Mouse (Mus musculus): Measurements from ENCODE around the gene Stx18. TPM values are rescaled to one million over a fixed set of nuclear protein-coding genes. Genes with fewer than 3 reads are reported as not detected.

The Stx18 gene
- polyA plus RNA-seq, 1 experiment from 2014 or later, result 59.6 TPM

DNA sequence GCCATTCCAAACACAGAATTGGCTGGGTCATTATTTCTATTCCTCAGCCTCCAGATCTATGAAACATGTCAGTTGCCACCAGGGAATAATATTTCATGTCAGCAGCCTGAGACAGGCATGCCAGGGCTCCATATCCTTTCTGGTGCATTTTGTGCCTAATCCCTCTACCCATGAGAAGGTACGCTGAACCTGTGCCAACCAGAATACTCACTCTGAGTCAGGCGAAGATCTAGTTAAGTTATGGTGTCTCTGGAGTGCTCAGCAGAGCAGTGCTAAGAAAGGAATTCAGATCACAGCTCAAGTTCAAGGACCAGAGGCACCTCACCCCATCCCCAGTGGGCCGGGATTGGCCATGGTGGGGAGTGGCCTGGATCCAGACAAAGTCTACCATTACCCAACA lies 21.6 kb upstream of the Stx18 start:
- no peak for ATAC-seq (ENCODE audit: insufficient number of reproducible peaks, low FRiP score, low TSS enrichment, low read depth)
- H3K9me3 ChIP-seq (ENCODE audit: control insufficient read depth, low read length), result no peaks in the 10 kb centered on the region
- no peaks in the 10 kb centered on the region for H3K4me1 ChIP-seq (ENCODE audit: control insufficient read depth, insufficient read depth, low read length)
- no peaks in the 10 kb centered on the region for H3K36me3 ChIP-seq (ENCODE audit: control insufficient read depth, insufficient read depth, low read length)
- no peak for DNase-seq (ENCODE audit: low spot score)
- H3K4me2 ChIP-seq (ENCODE audit: low read depth, severe bottlenecking), result no peak overlapping the region
- no peaks in the 10 kb centered on the region for H3K27me3 ChIP-seq (ENCODE audit: control insufficient read depth, insufficient read depth, low read length)
- H3K4me3 ChIP-seq (ENCODE audit: low read depth, low read length), result no peak overlapping the region
- WGBS, result 78% methylated on average over 3 of the region's 3 CpGs
- no peak overlapping the region for H3K27ac ChIP-seq (replicated peaks; ENCODE audit: low read depth, low read length)
- H3K9ac ChIP-seq (ENCODE audit: low read length), result no peak overlapping the region

DNA sequence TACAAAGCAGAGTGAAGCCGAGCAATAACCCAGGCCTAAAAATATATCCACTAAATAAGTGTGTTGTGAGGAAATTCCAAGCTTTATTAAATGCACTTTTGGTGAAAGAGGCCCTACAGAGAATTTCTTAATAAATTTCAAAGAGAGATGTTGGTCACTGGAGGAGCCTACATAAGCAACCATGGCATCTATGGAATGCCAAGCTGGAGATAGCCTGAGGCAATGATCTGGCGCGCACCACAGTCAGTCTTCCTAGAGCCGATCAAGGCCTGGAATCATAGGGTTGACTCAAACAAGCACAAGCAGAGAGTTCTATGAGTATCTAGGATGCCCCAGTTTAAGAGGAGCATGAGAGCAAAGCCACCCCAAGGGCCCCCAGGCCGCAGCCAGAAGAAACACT lies 10.9 kb upstream of the Stx18 start:
- WGBS, result 87% methylated on average over 5 of the region's 5 CpGs
- DNase-seq (ENCODE audit: low spot score), result no peak
- no peaks in the 10 kb centered on the region for H3K36me3 ChIP-seq (ENCODE audit: control insufficient read depth, insufficient read depth, low read length)
- H3K27ac ChIP-seq (replicated peaks; ENCODE audit: low read depth, low read length), result no peak overlapping the region
- H3K4me2 ChIP-seq (ENCODE audit: low read depth, severe bottlenecking), result no peak overlapping the region
- H3K9me3 ChIP-seq (ENCODE audit: control insufficient read depth, low read length), result no peaks in the 10 kb centered on the region
- H3K27me3 ChIP-seq (ENCODE audit: control insufficient read depth, insufficient read depth, low read length), result no peaks in the 10 kb centered on the region
- no peak overlapping the region for H3K9ac ChIP-seq (ENCODE audit: low read length)
- H3K4me1 ChIP-seq (ENCODE audit: control insufficient read depth, insufficient read depth, low read length), result no peaks in the 10 kb centered on the region
- ATAC-seq (ENCODE audit: insufficient number of reproducible peaks, low FRiP score, low TSS enrichment, low read depth), result no peak
- no peak overlapping the region for H3K4me3 ChIP-seq (ENCODE audit: low read depth, low read length)

DNA sequence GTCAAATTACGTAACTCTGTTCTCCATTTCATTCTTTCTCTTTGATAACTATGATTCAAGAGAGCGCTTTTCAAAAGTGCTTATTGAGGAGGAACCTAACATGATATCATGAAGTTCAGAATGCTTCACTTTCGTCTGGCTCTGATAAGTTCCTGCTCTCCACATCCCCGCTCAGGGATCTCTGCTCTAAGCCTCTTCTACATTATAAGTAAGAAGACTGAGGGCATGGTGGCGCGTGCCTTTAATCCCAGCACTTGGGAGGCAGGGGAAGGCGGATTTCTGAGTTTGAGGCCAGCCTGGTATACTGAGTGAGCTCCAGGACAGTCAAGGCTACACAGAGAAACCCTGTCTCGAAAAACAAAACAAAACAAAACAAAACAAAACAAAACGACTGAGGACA lies 268 bp upstream of the Stx18 start:
- Histone ChIP-seq H3K36me3 (ENCODE audit: control insufficient read depth, insufficient read depth, low read length) (no peaks in the 10 kb centered on the region), H3K4me1 (ENCODE audit: control insufficient read depth, insufficient read depth, low read length) (peaks cover 5% of the 10 kb centered on the region; the same call in 1 of the 2 replicates), H3K27me3 (ENCODE audit: control insufficient read depth, insufficient read depth, low read length) (no peaks in the 10 kb centered on the region), H3K4me2 (ENCODE audit: low read depth, severe bottlenecking) (peak overlapping the region; percentile 80), H3K9ac (ENCODE audit: low read length) (peak overlapping the region; percentile 81), H3K9me3 (ENCODE audit: control insufficient read depth, low read length) (no peaks in the 10 kb centered on the region), H3K27ac (replicated peaks; ENCODE audit: low read depth, low read length) (no peak overlapping the region), H3K4me3 (ENCODE audit: low read depth, low read length) (peak overlapping the region; percentile 85)
- ATAC-seq (ENCODE audit: insufficient number of reproducible peaks, low FRiP score, low TSS enrichment, low read depth) (no peak), DNase-seq (ENCODE audit: low spot score) (no peak)
- 28% methylated on average over 9 of the region's 9 CpGs for WGBS

DNA sequence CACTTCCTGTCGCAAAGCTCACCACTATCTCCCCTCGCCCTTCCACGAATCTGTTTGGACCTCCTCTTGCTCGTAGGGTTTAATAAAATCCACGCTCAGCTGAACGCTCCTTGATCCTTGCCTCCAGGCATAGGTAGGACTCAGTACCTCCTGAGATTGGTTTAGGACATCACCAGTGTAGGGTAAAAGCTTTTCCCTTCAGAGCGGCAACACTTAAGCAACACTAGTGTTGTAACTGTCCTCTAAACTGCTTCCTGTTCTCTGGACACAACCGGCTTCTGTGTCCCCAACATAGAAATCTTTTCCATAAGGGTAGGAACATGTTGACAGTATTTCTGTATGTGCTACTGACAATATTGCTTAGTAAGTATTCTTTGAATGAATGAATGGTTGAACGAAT lies 1.3 kb downstream of the Stx18 start:
- ATAC-seq (ENCODE audit: insufficient number of reproducible peaks, low FRiP score, low TSS enrichment, low read depth), result no peak
- peak overlapping the region; percentile 81 for H3K9ac ChIP-seq (ENCODE audit: low read length)
- 30% methylated on average over 9 of the region's 9 CpGs for WGBS
- no peak for DNase-seq (ENCODE audit: low spot score)
- no peaks in the 10 kb centered on the region for H3K36me3 ChIP-seq (ENCODE audit: control insufficient read depth, insufficient read depth, low read length)
- H3K4me1 ChIP-seq (ENCODE audit: control insufficient read depth, insufficient read depth, low read length), result 0 out of 2 replicates have a peak, but pooled peaks cover 5% of the 10 kb centered on the region
- H3K9me3 ChIP-seq (ENCODE audit: control insufficient read depth, low read length), result no peaks in the 10 kb centered on the region
- H3K27ac ChIP-seq (replicated peaks; ENCODE audit: low read depth, low read length), result no peak overlapping the region
- H3K4me3 ChIP-seq (ENCODE audit: low read depth, low read length), result peak overlapping the region; percentile 85
- peak overlapping the region; percentile 80 for H3K4me2 ChIP-seq (ENCODE audit: low read depth, severe bottlenecking)
- H3K27me3 ChIP-seq (ENCODE audit: control insufficient read depth, insufficient read depth, low read length), result no peaks in the 10 kb centered on the region

DNA sequence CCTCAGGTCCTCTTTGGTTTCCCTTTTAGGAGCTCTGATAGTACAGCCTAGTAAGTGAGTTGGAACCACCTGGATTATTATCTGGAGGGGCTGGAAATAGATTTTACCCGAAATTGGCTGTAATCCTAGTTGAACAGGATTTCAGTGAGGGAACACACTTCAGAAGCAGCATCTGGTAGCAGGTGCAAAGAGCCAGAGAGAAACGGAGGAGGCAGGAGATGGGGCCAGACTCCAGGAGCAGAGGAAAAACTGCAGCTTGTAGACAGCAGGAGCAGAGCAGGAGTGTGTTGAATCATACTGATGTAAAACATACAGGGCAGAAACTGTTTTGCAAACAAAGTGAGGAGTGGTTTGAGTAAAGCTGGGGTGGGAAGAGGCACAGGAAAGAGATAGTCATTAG lies 6.4 kb downstream of the Stx18 start:
- Histone ChIP-seq H3K4me1 (ENCODE audit: control insufficient read depth, insufficient read depth, low read length) (0 out of 2 replicates have a peak, but pooled peaks cover 2% of the 10 kb centered on the region), H3K27ac (replicated peaks; ENCODE audit: low read depth, low read length) (no peak overlapping the region), H3K9ac (ENCODE audit: low read length) (no peak overlapping the region), H3K9me3 (ENCODE audit: control insufficient read depth, low read length) (no peaks in the 10 kb centered on the region), H3K36me3 (ENCODE audit: control insufficient read depth, insufficient read depth, low read length) (no peaks in the 10 kb centered on the region), H3K4me3 (ENCODE audit: low read depth, low read length) (no peak overlapping the region), H3K4me2 (ENCODE audit: low read depth, severe bottlenecking) (no peak overlapping the region), H3K27me3 (ENCODE audit: control insufficient read depth, insufficient read depth, low read length) (no peaks in the 10 kb centered on the region)
- no peak for ATAC-seq (ENCODE audit: insufficient number of reproducible peaks, low FRiP score, low TSS enrichment, low read depth)
- WGBS, result 38% methylated on average over 2 of the region's 2 CpGs
- no peak for DNase-seq (ENCODE audit: low spot score)

DNA sequence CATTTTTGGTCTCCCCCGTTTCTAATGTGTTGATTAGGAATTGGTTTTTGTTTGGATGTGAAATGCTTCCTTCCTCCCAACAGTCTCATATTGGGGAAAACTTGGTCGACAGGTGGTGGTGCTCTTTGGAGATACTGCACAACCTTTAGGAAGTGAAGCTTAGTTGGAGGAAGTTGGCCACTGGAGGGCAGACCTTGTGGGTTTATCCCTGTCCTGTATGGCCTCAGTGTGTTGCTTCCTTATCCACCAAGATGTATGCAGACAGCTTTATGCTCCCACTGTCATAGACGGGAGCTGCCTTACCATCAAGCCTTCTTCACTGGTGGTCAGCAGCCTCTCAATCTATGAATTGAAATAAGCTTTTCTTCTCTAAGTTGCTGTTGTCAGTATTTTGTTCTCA lies 9.6 kb downstream of the Stx18 start:
- 51% methylated on average over 3 of the region's 3 CpGs for WGBS
- Histone ChIP-seq H3K4me2 (ENCODE audit: low read depth, severe bottlenecking) (no peak overlapping the region), H3K4me1 (ENCODE audit: control insufficient read depth, insufficient read depth, low read length) (no peaks in the 10 kb centered on the region), H3K9ac (ENCODE audit: low read length) (no peak overlapping the region), H3K4me3 (ENCODE audit: low read depth, low read length) (no peak overlapping the region), H3K27ac (replicated peaks; ENCODE audit: low read depth, low read length) (no peak overlapping the region), H3K36me3 (ENCODE audit: control insufficient read depth, insufficient read depth, low read length) (no peaks in the 10 kb centered on the region), H3K9me3 (ENCODE audit: control insufficient read depth, low read length) (no peaks in the 10 kb centered on the region), H3K27me3 (ENCODE audit: control insufficient read depth, insufficient read depth, low read length) (no peaks in the 10 kb centered on the region)
- DNase-seq (ENCODE audit: low spot score) (no peak), ATAC-seq (ENCODE audit: insufficient number of reproducible peaks, low FRiP score, low TSS enrichment, low read depth) (no peak)

DNA sequence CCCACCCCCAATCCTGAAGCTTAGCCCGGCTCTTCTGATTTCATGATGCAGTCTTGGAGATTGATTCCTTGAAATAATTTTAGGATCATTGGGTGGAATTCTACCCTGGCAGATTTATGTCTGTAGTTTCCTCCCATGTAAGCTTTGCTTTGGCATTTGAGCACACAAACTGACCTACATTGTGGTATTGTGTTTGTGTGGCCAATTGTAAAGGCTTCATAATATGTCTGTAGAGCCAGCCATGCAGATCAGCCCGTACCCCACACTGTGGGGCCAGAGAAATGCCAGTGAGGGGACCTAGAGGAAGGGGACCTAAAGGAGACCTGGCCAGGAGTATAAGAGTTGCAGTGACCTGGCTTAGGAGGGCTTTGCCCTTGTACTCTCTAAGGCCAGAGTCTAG lies 22.5 kb downstream of the Stx18 start:
- Histone ChIP-seq H3K4me2 (ENCODE audit: low read depth, severe bottlenecking) (no peak overlapping the region), H3K27ac (replicated peaks; ENCODE audit: low read depth, low read length) (no peak overlapping the region)
- WGBS, result 28% methylated on average over 2 of the region's 2 CpGs

DNA sequence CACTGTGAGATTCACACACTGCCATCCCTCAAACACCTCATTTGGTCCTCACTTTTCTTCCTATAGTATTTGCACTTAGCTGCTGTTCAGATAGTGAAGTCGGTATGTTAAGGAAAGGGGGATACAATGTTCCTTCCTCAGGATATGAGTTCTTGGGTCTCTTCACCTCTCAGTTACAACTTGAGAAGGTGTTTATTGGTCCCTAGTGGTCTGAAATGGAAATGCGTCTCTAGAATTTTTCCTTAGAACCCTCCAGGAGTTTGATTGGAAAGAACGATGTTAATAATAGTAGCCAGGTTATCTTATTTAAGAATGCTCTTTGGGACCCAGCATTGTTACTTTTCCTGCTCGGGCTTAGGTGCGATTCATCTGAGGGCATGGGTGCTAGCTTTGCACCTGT lies 24.2 kb downstream of the Stx18 start:
- Histone ChIP-seq H3K27ac (replicated peaks; ENCODE audit: low read depth, low read length) (no peak overlapping the region), H3K36me3 (ENCODE audit: control insufficient read depth, insufficient read depth, low read length) (no peaks in the 10 kb centered on the region), H3K4me3 (ENCODE audit: low read depth, low read length) (no peak overlapping the region), H3K9me3 (ENCODE audit: control insufficient read depth, low read length) (no peaks in the 10 kb centered on the region), H3K27me3 (ENCODE audit: control insufficient read depth, insufficient read depth, low read length) (no peaks in the 10 kb centered on the region), H3K4me1 (ENCODE audit: control insufficient read depth, insufficient read depth, low read length) (peaks cover 20% of the 10 kb centered on the region), H3K4me2 (ENCODE audit: low read depth, severe bottlenecking) (no peak overlapping the region), H3K9ac (ENCODE audit: low read length) (no peak overlapping the region)
- WGBS, result 17% methylated on average over 5 of the region's 5 CpGs
- ATAC-seq (ENCODE audit: insufficient number of reproducible peaks, low FRiP score, low TSS enrichment, low read depth) (no peak), DNase-seq (ENCODE audit: low spot score) (no peak)

More for the DNA sequence above, 22.5 kb downstream of the Stx18 start:
- no peak for ATAC-seq (ENCODE audit: insufficient number of reproducible peaks, low FRiP score, low TSS enrichment, low read depth)
- no peaks in the 10 kb centered on the region for H3K27me3 ChIP-seq (ENCODE audit: control insufficient read depth, insufficient read depth, low read length)
- no peak overlapping the region for H3K4me3 ChIP-seq (ENCODE audit: low read depth, low read length)
- no peak for DNase-seq (ENCODE audit: low spot score)
- no peaks in the 10 kb centered on the region for H3K36me3 ChIP-seq (ENCODE audit: control insufficient read depth, insufficient read depth, low read length)
- no peak overlapping the region; the same call in 1 of the 2 replicates for H3K9ac ChIP-seq (ENCODE audit: low read length)
- no peaks in the 10 kb centered on the region for H3K9me3 ChIP-seq (ENCODE audit: control insufficient read depth, low read length)
- H3K4me1 ChIP-seq (ENCODE audit: control insufficient read depth, insufficient read depth, low read length), result peaks cover 20% of the 10 kb centered on the region

DNA sequence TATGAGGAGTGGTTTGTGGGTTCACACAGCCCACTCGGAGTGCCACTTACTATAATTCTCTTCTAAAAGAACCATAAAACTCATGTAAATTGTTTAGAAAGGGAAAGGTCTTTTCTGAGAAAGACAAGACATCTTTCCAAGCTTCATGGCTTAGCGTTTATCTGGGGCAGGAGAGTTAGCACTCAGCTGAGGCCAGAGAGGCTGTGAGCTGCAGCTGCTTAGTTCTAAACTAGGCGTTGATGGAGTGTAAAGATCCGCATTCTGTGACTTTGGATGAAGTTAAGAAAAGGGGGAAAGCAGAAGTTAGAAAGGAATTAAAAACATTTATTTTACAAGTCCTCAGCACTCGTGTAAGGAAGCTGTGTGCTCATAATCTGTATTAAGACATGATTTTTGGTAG lies 24.8 kb downstream of the Stx18 start:
- H3K27ac ChIP-seq (replicated peaks; ENCODE audit: low read depth, low read length), result no peak overlapping the region
- WGBS, result 41% methylated on average over 5 of the region's 5 CpGs

More for the DNA sequence above, 24.8 kb downstream of the Stx18 start:
- DNase-seq (ENCODE audit: low spot score) (no peak), ATAC-seq (ENCODE audit: insufficient number of reproducible peaks, low FRiP score, low TSS enrichment, low read depth) (no peak)
- H3K27me3 ChIP-seq (ENCODE audit: control insufficient read depth, insufficient read depth, low read length), result no peaks in the 10 kb centered on the region
- H3K4me1 ChIP-seq (ENCODE audit: control insufficient read depth, insufficient read depth, low read length), result peaks cover 20% of the 10 kb centered on the region
- no peak overlapping the region for H3K4me3 ChIP-seq (ENCODE audit: low read depth, low read length)
- no peaks in the 10 kb centered on the region for H3K9me3 ChIP-seq (ENCODE audit: control insufficient read depth, low read length)
- H3K4me2 ChIP-seq (ENCODE audit: low read depth, severe bottlenecking), result no peak overlapping the region
- no peak overlapping the region for H3K9ac ChIP-seq (ENCODE audit: low read length)
- H3K36me3 ChIP-seq (ENCODE audit: control insufficient read depth, insufficient read depth, low read length), result no peaks in the 10 kb centered on the region
